Mouse (Mus musculus) embryonic stem cell, embryonic (primary cell): ENCODE data around the gene Mlip.

Source experiments
- CTCF ChIA-PET, 4 experiments: fragments of 300-600 bp in 2 of 4; fragments of 350-600 bp in 2 of 4; sonication (Branson Sonifier 250); formaldehyde crosslinking; loops; one replicate each; lab custom pipeline; 2022; ENCODE audit warnings: inconsistent platforms in 2 of 4; lab: Charles Lee
- POLR2A ChIA-PET, 4 experiments: fragments of 300-600 bp in 2 of 4; fragments of 350-600 bp in 2 of 4; sonication (Branson Sonifier 250); formaldehyde crosslinking; loops; one replicate each; lab custom pipeline; 2022; ENCODE audit warnings: antibody characterized with exemption in 4 of 4, inconsistent platforms in 1 of 4; lab: Charles Lee

Gene Mlip

DNA sequence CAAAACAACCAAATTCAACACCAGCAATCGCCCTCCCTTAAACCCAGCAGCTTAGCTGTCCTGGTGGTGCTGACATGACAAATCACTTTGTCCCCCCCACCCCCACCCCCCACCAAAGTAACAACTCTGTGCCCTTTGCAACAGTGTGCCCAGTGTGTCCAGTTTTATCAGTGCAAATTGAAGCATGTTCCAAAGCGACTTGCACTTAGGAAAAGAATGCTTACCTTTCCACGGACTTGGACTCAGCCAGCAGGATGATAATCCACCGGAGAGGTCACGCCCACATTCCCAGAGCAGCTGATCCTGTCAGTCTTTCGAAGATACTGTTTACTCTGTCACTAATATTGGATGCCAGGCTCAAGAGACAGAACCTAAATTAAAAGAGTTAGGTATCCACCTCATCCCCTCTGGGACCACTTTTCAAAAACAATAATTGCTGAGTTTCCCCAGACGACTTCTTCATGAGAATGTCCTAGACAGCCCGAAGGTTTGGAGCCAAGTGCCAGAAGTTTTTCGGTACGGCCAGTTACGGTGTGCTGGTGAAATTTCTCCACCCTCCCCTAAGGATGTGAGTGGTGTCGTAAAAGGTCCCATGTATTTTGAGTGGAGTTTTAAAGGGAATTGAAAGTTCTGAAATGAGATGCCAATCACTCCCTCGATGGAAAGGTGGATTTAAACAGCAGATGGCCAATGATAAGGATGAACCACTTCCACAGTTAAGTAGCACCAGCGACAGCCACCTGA lies at the start of gene Mlip:
TSS of gene Mlip (minus strand) at position 538 of the 744 bp plus-strand sequence.
- CTCF ChIA-PET = no interaction called here
- POLR2A ChIA-PET = interaction anchor here in 1 of 4 experiments (0.7 kb wide), 1 partner anchor 373 kb away, joined by 3 read pairs; no protein-coding TSS in a partner anchor

DNA sequence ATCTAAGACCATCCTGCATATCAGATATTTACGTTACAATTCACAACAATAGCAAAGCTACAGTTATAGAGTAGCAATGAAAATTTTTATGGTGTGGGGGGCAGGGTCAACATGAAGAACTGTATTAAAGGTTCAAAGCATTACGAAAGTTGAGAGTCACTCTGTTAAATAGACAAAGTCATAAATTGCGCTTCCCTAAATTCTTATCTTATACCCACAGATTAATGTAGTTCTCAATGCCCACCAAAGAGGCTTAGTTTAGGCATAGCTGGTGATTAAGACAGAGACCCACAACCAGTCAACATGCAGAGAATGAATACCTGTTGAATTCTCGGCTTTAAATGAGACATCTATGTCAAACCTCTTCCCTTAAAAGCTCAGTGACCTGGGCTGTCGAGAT lies 47.0 kb upstream of the Mlip start:
- ChIA-PET CTCF (no interaction called here), POLR2A (no interaction called here)

DNA sequence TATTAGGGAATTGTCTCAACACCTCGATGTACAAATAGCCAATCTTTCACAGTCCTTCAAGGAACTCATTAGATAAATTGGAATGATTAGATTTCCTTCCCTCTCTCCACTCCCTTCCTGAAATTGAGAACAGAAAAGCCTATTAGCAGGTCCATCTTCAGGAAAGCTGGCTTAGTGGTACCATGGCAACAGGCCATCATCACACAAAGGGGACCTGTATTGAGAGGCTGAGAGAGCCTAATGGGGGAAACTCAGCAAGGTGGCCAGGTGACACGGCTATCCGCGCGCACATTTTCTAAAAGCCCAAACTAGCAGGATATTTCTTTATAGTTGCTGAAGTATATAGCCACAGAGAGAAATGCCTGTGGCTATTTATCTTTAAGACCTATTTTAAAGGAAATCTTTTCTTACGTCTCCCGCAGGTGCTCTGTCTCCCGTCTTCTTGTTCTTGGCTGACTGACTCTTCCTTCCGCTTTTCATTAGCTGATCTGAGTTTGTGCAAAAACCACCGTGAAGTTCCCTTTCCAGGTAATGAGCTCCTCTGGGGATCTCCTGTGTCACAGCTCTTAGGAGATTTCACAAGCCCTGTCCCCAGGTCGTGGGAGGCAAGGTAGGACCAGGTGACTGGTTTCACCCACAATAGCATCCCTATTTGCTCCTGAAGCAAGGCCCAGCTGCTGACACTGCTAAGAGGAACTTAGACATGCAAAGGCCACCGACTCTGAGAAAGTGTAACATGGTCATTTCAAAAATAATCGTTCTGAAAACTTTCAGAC lies 46.3 kb upstream of the Mlip start:
- ChIA-PET CTCF (no interaction called here), POLR2A (no interaction called here)

DNA sequence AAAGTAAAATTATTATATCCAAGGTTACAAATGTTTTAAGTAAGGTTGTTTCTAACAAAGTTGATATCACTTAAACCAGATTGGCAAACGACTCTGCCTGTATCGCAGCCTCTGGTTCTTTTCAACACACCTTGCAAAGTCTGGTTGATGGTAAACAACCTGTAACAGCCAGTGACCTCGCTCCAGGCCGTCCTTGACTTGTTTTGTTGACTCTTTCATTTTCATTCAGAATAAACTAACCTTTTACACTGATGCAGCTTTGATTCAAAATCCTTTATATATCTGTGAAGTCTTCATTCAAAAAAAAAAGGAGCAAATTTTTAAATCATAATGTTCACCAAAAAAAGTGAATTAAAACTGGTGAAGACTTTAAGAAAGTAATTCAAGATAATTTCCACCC lies 44.3 kb upstream of the Mlip start:
- CTCF ChIA-PET = interaction anchor here in 1 of 4 experiments (1.3 kb wide), 1 partner anchor 10 kb away, joined by 4 read pairs; no protein-coding TSS in a partner anchor
- POLR2A ChIA-PET = no interaction called here

DNA sequence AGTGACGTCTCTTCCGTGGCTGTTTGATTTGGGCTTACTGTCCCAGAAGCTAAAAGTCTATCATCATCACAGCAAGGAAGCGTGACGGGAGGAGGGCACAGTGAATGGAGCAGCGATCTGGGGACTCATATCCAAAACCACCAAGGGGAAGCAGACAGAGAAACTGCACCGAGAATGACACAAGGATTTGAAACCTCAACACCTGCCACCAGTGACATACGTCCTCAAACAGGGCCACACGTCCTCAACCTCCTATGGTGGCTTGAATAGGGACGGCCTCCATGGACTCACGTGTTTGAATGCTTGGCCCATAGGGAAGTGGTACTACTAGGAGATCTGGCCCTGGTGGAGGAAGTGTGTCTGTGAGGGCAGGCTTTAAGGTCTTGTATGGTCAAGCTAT lies 38.5 kb upstream of the Mlip start:
- POLR2A ChIA-PET = interaction anchor here in 1 of 4 experiments (1.0 kb wide), 1 partner anchor 19 kb away, joined by 3 read pairs; no protein-coding TSS in a partner anchor
- CTCF ChIA-PET = interaction anchor here in 2 of 4 experiments (0.6 to 1.2 kb wide), 2 partner anchors 11 to 37 kb away, joined by 3 to 13 read pairs; no protein-coding TSS in a partner anchor

DNA sequence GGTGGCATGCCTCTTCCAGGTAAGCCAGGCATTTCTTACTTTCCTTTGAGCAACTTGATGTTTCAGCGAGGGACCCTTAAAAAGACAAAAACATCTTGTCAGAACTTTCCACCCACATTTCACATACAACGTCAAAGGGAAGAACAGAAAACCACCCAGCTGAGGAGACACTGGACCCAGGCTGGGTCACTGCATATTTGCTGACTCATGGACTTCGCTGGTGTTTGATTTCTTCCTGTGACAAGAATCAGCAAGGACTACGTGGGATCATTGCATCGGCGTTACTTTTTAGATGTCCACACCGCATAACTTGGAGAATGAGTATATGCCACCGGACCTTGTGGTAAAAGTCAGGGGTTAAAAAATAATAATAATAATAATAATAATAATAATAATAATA lies 36.2 kb upstream of the Mlip start:
- ChIA-PET POLR2A (no interaction called here), CTCF (interaction anchor here in 2 of 4 experiments (1.1 to 1.7 kb wide), 2 partner anchors 11 to 219 kb away, joined by 3 read pairs; no protein-coding TSS in a partner anchor)

DNA sequence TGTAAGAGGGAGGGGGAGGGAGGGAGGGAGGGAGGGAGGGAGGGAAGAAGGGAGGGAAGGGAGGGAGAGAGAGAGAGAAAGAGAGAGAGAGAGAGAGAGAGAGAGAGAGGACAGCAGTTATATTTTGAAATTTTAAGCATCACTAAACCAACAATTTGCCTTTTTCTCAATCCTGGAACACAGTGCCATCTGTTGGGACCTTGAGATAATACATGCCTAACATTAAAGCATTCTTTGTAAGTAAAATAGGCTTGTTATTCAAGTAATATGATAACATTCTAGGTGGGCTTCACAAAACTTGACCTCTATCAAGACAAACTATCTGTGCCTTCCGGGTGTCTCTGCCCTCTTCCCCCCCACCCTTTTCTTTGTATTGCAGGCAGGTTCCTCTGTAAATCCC lies 34.0 kb upstream of the Mlip start:
- POLR2A ChIA-PET = no interaction called here
- CTCF ChIA-PET = interaction anchor here in 2 of 4 experiments (0.7 to 1.5 kb wide), 3 partner anchors 11 to 170 kb away, joined by 3 to 4 read pairs (median 3); no protein-coding TSS in a partner anchor

DNA sequence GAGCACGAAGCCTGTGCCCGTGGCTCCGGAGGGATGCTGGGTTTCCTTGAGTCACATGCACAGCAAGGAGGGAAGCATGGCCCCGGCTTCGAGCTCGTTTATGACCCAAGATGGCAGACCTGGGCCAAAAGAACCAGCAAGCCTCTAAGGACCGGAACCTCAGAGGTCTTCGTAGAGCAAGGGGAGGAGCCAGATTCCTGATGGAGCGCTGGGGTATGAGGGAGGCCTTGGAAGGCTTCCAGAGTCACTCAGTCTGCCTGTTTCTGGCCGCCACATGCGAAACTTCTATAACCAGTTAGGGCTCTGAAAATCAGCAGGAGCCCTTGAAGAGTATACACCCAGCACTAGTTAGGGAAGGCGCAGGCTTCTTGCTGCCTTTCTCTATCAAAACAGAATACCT lies 32.8 kb upstream of the Mlip start:
- POLR2A ChIA-PET = no interaction called here
- CTCF ChIA-PET = interaction anchor here in 1 of 4 experiments (0.6 kb wide), 1 partner anchor 848 kb away, joined by 5 read pairs; no protein-coding TSS in a partner anchor

DNA sequence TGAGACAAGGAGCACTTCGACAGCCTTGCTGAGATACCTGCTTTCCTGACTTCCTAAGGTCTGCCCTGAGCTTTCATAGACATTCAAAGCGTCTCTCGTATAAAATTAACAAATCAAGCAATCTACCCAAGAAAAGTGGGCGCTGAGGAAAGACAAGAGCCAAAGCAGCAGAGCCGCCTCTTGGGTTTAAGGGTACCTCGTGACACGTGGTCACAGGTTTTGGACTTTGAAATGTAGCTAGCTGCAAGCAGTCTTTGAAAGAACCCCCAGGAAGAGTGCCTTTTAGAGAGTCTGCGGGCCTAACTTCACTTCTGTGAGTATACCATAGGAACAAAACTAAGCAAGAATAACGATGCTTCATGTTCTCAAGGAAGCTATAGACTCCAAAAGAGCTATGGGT lies 31.9 kb upstream of the Mlip start:
- ChIA-PET CTCF (interaction anchor here in 1 of 4 experiments (0.6 kb wide), 1 partner anchor 136 kb away, joined by 6 read pairs; no protein-coding TSS in a partner anchor), POLR2A (interaction anchor here in 1 of 4 experiments (0.6 kb wide), 1 partner anchor 827 kb away, joined by 4 read pairs; no protein-coding TSS in a partner anchor)

DNA sequence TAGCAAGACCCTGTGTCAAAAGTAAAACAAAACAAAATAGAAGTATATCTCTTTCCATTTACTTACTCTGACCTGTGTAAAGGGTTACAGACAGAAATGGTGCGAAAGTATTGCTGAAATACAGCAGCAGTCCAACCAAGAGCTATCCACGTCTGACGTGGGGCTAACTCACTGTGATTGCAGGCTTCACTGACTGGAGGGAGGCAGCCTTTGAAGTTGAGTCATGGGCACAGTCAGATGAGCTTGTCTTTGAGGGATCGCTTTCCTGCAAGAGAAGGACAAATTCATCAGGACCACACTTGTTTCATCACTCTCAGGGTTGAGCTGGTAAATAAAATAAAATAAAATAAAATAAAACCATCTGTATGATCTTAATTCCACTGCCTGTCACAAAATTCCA lies 31.2 kb upstream of the Mlip start:
- ChIA-PET CTCF (interaction anchor here in 1 of 4 experiments (0.6 kb wide), 1 partner anchor 26 kb away, joined by 3 read pairs; no protein-coding TSS in a partner anchor), POLR2A (no interaction called here)

DNA sequence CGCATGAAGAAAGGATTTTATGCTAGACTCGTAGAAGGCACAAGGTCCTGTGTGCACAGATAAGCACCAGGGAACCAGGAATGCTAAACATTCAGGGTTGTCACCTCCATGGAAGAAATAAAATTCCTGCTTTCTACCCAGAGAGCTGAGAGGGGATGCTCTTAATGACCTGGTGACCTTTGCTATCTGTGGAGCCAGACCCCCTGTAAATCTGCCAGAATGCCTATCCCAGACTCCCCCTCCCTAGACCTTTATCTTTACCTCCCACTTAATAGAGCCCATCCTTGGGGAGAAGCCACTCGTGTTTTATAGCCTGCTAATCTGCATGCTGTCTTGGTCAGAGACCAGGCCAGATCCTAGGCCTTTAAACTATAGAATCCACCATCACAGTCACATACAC lies 29.7 kb upstream of the Mlip start:
- CTCF ChIA-PET = interaction anchor here in 1 of 4 experiments (0.5 kb wide), 1 partner anchor 130 kb away, joined by 5 read pairs; no protein-coding TSS in a partner anchor

DNA sequence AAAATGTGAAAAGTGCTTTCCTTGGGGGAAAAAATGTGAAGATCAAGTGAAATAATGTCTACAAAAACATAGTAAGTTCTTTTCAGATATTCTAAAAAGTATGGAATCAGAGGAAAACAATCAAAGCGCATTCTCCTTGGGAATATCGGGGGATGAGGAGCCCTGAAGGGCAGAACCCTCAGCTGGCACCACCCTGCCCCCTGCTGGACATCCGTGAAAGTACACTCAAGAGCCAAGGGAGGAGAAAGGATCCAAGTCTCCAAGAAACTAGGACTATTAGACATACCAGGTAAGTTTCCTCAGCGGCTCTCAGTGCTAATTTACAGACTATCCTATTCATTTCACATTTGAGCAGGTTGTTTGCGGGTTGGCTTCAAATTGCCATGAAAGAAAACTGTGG lies 28.8 kb upstream of the Mlip start:
- POLR2A ChIA-PET = interaction anchor here in 1 of 4 experiments (0.6 kb wide), 1 partner anchor 274 kb away, joined by 3 read pairs; no protein-coding TSS in a partner anchor
- CTCF ChIA-PET = interaction anchor here (0.6 to 1.7 kb wide), 7 partner anchors 10 to 477 kb away, joined by 3 to 6 read pairs (median 4); no protein-coding TSS in a partner anchor

More for the DNA sequence above, 29.7 kb upstream of the Mlip start:
- POLR2A ChIA-PET = interaction anchor here in 1 of 4 experiments (0.6 kb wide), 1 partner anchor 228 kb away, joined by 3 read pairs; no protein-coding TSS in a partner anchor

DNA sequence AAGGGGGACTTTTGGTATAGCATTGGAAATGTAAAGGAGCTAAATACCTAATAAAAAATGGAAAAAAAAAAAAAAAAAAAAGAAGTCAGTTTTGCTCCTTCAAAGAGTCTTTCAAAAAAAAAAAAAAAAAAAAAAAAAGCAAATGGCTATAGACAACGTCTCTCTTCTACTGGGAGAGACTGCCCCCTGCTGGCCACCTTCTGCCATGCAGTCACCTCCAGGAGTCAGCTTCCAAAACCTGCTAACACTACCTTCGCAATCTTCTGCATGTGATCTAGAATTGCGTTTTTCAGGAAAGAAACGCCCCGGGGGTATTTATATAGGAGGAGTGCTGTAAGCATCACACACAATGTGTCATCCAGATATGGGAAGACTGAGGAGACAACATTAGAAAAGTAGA lies 26.9 kb upstream of the Mlip start:
- CTCF ChIA-PET = interaction anchor here (0.6 to 1.3 kb wide), 24 partner anchors 11 to 1637 kb away, joined by 3 to 9 read pairs (median 4); no protein-coding TSS in a partner anchor
- POLR2A ChIA-PET = interaction anchor here in 3 of 4 experiments (0.6 kb wide), 3 partner anchors 505 to 789 kb away, joined by 3 to 4 read pairs (median 3); no protein-coding TSS in a partner anchor

DNA sequence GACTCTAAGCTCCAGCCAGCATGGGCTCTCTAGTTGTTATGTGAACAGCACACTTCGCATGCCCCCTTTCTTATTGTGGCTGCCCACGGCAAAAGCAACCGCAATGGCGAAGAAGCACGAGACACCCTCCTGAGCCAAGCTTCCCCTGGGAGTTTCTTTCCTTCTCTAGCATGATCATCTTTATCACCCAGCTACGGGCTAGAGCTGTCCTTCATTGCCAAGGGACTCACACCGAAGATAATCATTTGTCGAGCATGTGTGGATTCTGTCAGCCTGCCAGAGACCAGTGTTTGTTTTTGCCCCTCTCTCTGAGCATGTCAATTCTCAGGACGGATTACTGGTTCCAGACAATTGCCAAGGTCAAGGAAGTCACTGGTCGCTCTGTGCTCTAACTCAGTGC lies 24.9 kb upstream of the Mlip start:
- POLR2A ChIA-PET = no interaction called here
- CTCF ChIA-PET = interaction anchor here in 3 of 4 experiments (0.5 to 1.5 kb wide), 4 partner anchors 10 to 387 kb away, joined by 3 to 4 read pairs (median 3); no protein-coding TSS in a partner anchor

DNA sequence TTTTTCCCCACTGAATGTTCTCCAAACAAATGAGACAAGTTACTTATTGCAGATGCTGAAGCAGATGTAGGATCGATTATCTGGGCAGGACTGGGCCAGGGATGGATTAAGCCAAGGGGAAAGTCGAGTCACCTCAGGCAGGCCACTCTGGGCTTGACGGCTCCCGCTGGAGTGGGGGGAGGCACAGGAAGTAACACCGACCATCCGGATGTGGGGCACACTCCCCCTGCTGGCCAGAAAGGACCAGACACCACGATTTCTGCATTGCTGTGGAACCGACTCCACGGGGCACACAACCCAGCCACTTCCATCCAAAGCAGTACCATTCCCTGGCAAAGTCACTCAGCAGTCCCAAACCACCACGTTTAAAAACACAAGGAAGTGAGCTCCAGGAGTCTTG lies 24.3 kb upstream of the Mlip start:
- POLR2A ChIA-PET = interaction anchor here in 1 of 4 experiments (1.2 kb wide), 1 partner anchor 12 kb away, joined by 3 read pairs; no protein-coding TSS in a partner anchor
- CTCF ChIA-PET = interaction anchor here in 2 of 4 experiments (0.7 to 1.5 kb wide), 3 partner anchors 11 to 220 kb away, joined by 3 to 4 read pairs (median 3); no protein-coding TSS in a partner anchor

DNA sequence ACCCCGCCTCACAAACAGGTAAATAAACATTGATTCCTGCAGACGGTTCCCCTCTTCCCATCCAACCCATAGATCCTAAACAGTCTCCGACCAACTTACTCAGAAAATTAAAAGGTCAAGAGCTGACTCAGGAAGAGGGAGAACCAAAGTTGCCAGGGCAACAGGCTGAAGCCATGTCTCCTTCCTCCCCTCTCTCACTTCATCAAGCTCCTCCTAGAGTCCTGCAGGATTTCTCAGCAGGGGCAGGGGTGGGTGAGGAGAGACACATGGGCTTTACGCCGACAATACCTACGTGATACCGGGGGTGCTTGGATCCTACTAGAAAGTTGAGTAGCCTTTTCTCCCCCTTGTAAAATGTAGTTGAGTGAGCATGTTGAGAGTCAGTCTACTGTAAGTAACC lies 23.8 kb upstream of the Mlip start:
- ChIA-PET CTCF (interaction anchor here in 1 of 4 experiments (1.5 kb wide), 1 partner anchor 160 kb away, joined by 3 read pairs; no protein-coding TSS in a partner anchor), POLR2A (interaction anchor here in 1 of 4 experiments (1.2 kb wide), 1 partner anchor 12 kb away, joined by 3 read pairs; no protein-coding TSS in a partner anchor)

DNA sequence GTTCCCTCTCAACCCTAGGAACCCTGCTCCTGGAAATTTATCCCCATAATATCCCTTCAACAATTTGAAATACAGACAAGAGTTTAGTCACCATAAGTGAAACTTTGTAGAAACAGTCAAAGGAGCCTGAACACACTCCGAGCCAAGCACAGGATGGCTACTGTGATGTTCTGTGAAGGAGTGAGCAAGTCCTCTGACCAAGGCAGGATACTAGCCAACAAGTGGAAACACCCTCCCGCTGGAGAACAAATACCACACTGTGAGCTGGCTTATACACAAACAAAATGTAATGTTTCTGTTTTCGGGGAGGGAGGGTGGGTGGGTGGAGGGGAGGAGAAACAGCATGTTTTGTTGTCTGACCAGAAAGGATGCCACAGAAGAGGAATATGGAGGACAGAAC lies 17.9 kb upstream of the Mlip start:
- CTCF ChIA-PET = no interaction called here
- POLR2A ChIA-PET = no interaction called here

DNA sequence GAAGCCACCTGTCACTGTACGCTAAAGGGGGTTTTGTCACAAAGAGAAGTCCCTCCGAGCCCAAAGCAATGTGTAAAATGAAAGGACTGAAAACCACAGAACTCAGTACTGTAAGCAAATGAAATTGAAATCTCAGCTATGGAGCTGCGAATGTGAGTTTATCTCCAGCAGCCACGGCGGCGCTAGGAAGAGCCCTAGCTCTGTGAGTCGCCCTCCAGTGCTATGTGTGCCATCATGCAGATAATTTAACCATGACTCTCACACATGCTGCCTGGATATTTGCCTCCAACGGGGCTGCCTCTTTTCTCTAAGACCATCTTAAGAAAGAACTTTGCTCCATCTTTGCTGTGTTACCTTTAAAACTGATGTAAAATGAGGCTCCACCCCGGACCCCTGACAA lies 16.5 kb upstream of the Mlip start:
- ChIA-PET CTCF (no interaction called here), POLR2A (no interaction called here)
